In the genomic region with DNA sequence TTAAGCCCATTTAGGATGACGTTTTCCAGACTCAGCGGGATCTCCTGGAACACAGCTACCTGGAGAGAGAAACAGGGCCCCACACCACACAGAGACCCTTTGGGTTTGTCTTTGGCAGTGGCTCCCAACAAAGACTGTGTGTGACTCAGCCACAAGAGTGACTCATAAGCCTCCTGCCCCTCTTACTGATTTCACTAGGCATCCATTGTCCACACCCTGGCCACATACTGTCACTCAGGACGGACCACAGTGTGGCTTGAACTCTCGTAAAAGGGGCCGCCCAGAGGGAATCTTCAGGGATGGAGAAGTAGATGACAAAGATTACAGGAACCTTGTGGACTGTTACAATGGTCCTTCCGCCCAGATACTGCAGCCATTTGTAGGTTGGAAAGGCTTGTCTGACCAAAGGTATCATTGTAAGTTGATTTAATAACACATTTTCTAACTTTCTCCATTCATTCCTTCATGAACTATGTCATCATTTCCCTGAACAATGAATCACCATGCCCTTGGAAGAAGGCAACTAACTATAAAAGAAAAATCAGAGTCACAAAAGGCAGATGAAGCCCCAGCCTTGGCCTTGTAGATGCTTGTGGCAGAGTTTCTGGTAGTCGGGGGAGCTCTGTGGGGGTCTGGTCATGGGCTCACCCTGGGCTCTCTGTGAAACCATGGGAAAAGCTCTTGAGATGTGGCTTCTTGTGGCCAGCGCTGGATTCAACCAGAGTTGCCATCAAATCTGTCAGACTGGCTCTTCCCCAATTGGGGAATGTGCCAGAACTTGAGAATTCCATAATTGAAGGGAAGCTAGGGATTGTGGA, we compare ENCODE assay signal across 15 mouse cellular contexts.
DNase-seq lines count a peak whose midpoint lies in the region; ATAC-seq and TF ChIP-seq lines count a peak whose summit lies in the region.
"Had no signal": no experiment of that assay in that cellular context is flagged by ENCODE, and none has a peak within 500 bp of the region (broad histone marks: within the 10 kb centered on the region; RNA-seq: fewer than 3 reads in every experiment).

No protein-coding gene starts in this region.

- intact Hi-C loops in heart, postnatal 10 days (cut with DNase I) = no loop called here
- intact Hi-C loops in heart, postnatal 25 days (cut with DNase I) = no loop called here
- intact Hi-C loops in heart, postnatal 36 days (cut with DNase I) = no loop called here

- H3K36me3 ChIP-seq in midbrain, postnatal 0 days (ENCODE audit: insufficient read depth, low read length) = no peaks in the 10 kb centered on the region
- no peaks in the 10 kb centered on the region for H3K36me3 ChIP-seq in midbrain, embryonic 15.5 days (replicated peaks)
- H3K36me3 ChIP-seq: embryonic facial prominence, embryonic 15.5 days; G1E had no signal

- no peak for ATAC-seq in midbrain, postnatal 0 days (ENCODE audit: low FRiP score)
- no peak for ATAC-seq in midbrain, embryonic 15.5 days (replicated peaks)

- no peak for TF ChIP-seq CTCF in midbrain, postnatal 0 days (IDR thresholded peaks at IDR 0.05)

- no peak overlapping the region for H3K4me3 ChIP-seq in midbrain, postnatal 0 days (ENCODE audit: low read depth, low read length)
- no peak overlapping the region for H3K4me3 ChIP-seq in midbrain, embryonic 15.5 days
- H3K4me3 ChIP-seq: embryonic facial prominence, embryonic 15.5 days had no signal

- 78% methylated on average over 8 of the region's 8 CpGs for WGBS in midbrain, postnatal 0 days
- 81% methylated on average over 8 of the region's 8 CpGs for WGBS in midbrain, embryonic 15.5 days

- no peak overlapping the region for H3K4me2 ChIP-seq in midbrain, postnatal 0 days (ENCODE audit: low read depth, low read length, poor library complexity, severe bottlenecking)
- H3K4me2 ChIP-seq in midbrain, embryonic 15.5 days = no peak overlapping the region
- H3K4me2 ChIP-seq: embryonic facial prominence, embryonic 15.5 days had no signal

- no peaks in the 10 kb centered on the region for H3K9me3 ChIP-seq in midbrain, postnatal 0 days (ENCODE audit: low read length)
- H3K9me3 ChIP-seq in midbrain, embryonic 15.5 days = peaks cover 5% of the 10 kb centered on the region; the same call in 1 of the 2 replicates
- H3K9me3 ChIP-seq: embryonic facial prominence, embryonic 15.5 days; G1E had no signal

- no peak overlapping the region for H3K27ac ChIP-seq in midbrain, postnatal 0 days (ENCODE audit: low read depth, low read length)
- no peak overlapping the region for H3K27ac ChIP-seq in midbrain, embryonic 15.5 days

- no peaks in the 10 kb centered on the region for H3K27me3 ChIP-seq in midbrain, postnatal 0 days (ENCODE audit: insufficient read depth, low read length)
- no peaks in the 10 kb centered on the region for H3K27me3 ChIP-seq in midbrain, embryonic 15.5 days (replicated peaks)
- H3K27me3 ChIP-seq: embryonic facial prominence, embryonic 15.5 days had no signal

- no peaks in the 10 kb centered on the region for H3K4me1 ChIP-seq in midbrain, postnatal 0 days (ENCODE audit: insufficient read depth, low read length)
- H3K4me1 ChIP-seq in midbrain, embryonic 15.5 days = no peaks in the 10 kb centered on the region
- H3K4me1 ChIP-seq: embryonic facial prominence, embryonic 15.5 days had no signal

- DNase-seq in heart, postnatal 10 days = peak; percentile 63 to 67
- no peak for DNase-seq in heart, postnatal 25 days (ENCODE audit: low spot score)
- DNase-seq in midbrain, postnatal 0 days (ENCODE audit: low spot score) = peak; percentile 30
- peak; percentile 18 for DNase-seq in adrenal gland, postnatal 14 days
- peak; percentile 33 to 53 for DNase-seq in heart, postnatal 36 days
- no peak for DNase-seq in embryo, embryonic 10.5 days (ENCODE audit: low spot score)
- DNase-seq in ovary, postnatal 14 days (ENCODE audit: low spot score) = no peak
- DNase-seq: cerebellum, adult 9-11 months; kidney, adult 18-20 months; layer of hippocampus, postnatal 36 days; liver; retina, postnatal 1 day had no signal

- H3K9ac ChIP-seq in midbrain, postnatal 0 days (replicated peaks; ENCODE audit: low read length, poor library complexity, severe bottlenecking) = no peak overlapping the region
- no peak overlapping the region for H3K9ac ChIP-seq in midbrain, embryonic 15.5 days
- H3K9ac ChIP-seq: embryonic facial prominence, embryonic 15.5 days had no signal

Comparison
In these comparisons a context has a peak if more than half of its experiments do, and no peak if none do; other contexts are left out.
1. DNase-seq: peak in heart, postnatal 10 days (2 of 2), midbrain, postnatal 0 days (single experiment), adrenal gland, postnatal 14 days (single experiment) and heart, postnatal 36 days (2 of 2); none in heart, postnatal 25 days (single experiment), embryo, embryonic 10.5 days (single experiment) and ovary, postnatal 14 days (single experiment).